Mouse (Mus musculus) thymus, postnatal 25 days (tissue): Measurements from ENCODE around the gene Phf23.

ENCODE experiments used
- DNase-seq: peaks from one replicate; pipeline ENCODE4 v3.0.0; 2022

The Phf23 gene

GRCm38 (mm10) chr11:69974907-69975306, 20.7 kb upstream of the Phf23 start:
- no peak for DNase-seq

- DNase-seq: no peak
Measured at GRCm38 (mm10) chr11:69976271-69976670, 19.3 kb upstream of the Phf23 start.

GRCm38 (mm10) chr11:69979827-69980195, 15.8 kb upstream of the Phf23 start:
- no peak for DNase-seq

- DNase-seq: peak; percentile 92
Measured at GRCm38 (mm10) chr11:69980196-69981140, 15.1 kb upstream of the Phf23 start.

- DNase-seq: no peak
Measured at GRCm38 (mm10) chr11:69981141-69981762, 14.3 kb upstream of the Phf23 start, which contains the start of gene Ctdnep1. Gene Ctdnep1, plus strand, starts transcription at chr11:69981156.

GRCm38 (mm10) chr11:69982225-69982624, 13.4 kb upstream of the Phf23 start, which contains the start of gene Elp5:
Gene Elp5, minus strand, starts transcription at chr11:69982517.
- no peak for DNase-seq

- no peak for DNase-seq
Measured at GRCm38 (mm10) chr11:69982877-69983276, 12.7 kb upstream of the Phf23 start.

GRCm38 (mm10) chr11:69983377-69983776, 12.2 kb upstream of the Phf23 start:
- DNase-seq: no peak

- DNase-seq: no peak
Measured at GRCm38 (mm10) chr11:69984431-69984830, 11.1 kb upstream of the Phf23 start.

- DNase-seq: no peak
Measured at GRCm38 (mm10) chr11:69989949-69990348, 5.6 kb upstream of the Phf23 start.

- peak; percentile 95 for DNase-seq
Measured at GRCm38 (mm10) chr11:69990850-69991691, 4.5 kb upstream of the Phf23 start, which contains the start of gene Gabarap. Gene Gabarap, plus strand, starts transcription at chr11:69991143.

GRCm38 (mm10) chr11:69991711-69992110, 3.9 kb upstream of the Phf23 start:
- DNase-seq: no peak

GRCm38 (mm10) chr11:69992396-69992795, 3.2 kb upstream of the Phf23 start:
- no peak for DNase-seq

GRCm38 (mm10) chr11:69992932-69993331, 2.6 kb upstream of the Phf23 start:
- DNase-seq: no peak

GRCm38 (mm10) chr11:69994401-69995090, 1.0 kb upstream of the Phf23 start:
- no peak for DNase-seq

GRCm38 (mm10) chr11:69996161-69997061, 834 bp downstream of the Phf23 start:
- peak; percentile 76 for DNase-seq

- peak; percentile 91 for DNase-seq
Measured at GRCm38 (mm10) chr11:69997070-69997509, 1.5 kb downstream of the Phf23 start.

GRCm38 (mm10) chr11:69998567-69999491, 3.3 kb downstream of the Phf23 start:
- DNase-seq: peak; percentile 30

- no peak for DNase-seq
Measured at GRCm38 (mm10) chr11:69999666-70000065, 4.1 kb downstream of the Phf23 start.

- peak; percentile 85 for DNase-seq
Measured at GRCm38 (mm10) chr11:70000396-70000898, 4.9 kb downstream of the Phf23 start, which contains the start of gene Dvl2. Gene Dvl2, plus strand, starts transcription at chr11:70000595.
